Mouse (Mus musculus) T-helper 17 cell (primary cell): ENCODE results near the gene Ephb1.

ENCODE experiments used
- in situ Hi-C, 2 experiments: fragments of 300-600 bp; cut with MboI, MseI; formaldehyde crosslinking; loops; 1 replicate in 1 of 2; 2 replicates in 1 of 2; pipeline ENCODE4 v1.15.1; 2025; ENCODE audit warnings: high pct_unique_total_duplicates in 2 of 2

Ephb1 gene

GRCm38 (mm10) chr9:102181810-102182490 is 172.5 kb downstream of the Ephb1 start:
- in situ Hi-C loops: no loop called here

DNA sequence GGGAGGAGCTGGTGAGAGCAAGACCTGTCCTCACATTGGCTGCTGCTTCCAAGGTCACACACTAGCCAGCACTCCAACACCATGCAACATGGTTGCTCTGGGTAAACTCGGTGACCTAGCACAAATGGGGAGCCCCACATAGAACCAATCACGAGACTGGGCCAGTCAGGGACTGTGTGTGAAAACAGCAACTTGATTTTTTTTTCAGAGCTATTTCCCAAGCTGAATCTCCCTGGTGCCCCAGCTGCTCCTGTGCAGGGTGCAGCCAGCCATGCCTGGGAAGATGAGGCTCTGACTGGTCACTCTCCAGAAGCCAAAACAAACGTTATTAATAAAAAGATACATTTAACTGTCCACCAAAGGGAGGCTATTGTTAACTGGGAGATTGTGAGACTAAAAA is 173.2 kb downstream of the Ephb1 start:
- in situ Hi-C loops: no loop called here

DNA sequence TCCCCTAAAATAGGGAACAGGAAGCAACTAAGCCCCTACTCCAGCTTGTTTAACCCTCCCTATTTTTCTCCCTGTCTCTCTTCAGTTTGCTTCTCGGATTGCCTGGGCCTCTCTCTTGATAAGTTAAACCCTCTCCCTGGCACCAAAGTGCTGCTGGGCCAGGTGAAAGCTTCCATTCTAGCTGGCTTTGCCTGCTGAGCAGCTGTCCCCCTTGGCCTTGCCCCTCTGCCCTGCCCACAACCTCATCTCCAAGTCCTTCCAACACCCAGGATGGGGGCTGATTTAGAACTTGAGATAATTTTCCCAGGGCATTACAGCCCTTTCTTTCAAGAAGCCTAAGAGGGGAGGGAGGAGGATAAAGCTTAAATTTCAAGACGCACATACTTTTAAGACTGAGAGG is 174.0 kb downstream of the Ephb1 start:
- in situ Hi-C loops: no loop called here

GRCm38 (mm10) chr9:102180070-102180469 is 174.4 kb downstream of the Ephb1 start:
- in situ Hi-C loops: no loop called here

DNA sequence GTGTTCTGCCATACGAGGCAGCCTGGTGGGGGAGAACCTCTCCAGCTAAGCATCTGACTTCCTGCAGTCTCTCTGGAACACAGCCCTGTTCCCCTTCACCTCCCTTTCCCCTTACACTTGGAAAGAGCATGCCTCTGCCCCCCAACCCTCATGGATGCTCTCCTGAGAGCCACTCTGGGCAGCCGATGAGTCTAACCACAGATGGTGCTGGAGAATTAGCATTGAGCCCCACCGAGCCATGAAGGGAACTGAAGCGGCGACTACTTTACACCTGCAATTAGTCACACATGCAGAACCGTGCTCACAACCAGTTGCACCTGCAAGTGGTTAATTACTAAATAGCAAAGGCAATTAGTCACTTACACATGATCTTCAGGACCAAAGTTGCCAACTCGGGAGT is 184.8 kb downstream of the Ephb1 start:
- in situ Hi-C loops: no loop called here

- in situ Hi-C loops: no loop called here
Measured at GRCm38 (mm10) chr9:102155876-102156275, 198.6 kb downstream of the Ephb1 start.

GRCm38 (mm10) chr9:102139181-102139580 is 215.3 kb downstream of the Ephb1 start:
- in situ Hi-C loops: no loop called here

GRCm38 (mm10) chr9:102138671-102139070 is 215.8 kb downstream of the Ephb1 start:
- in situ Hi-C loops: no loop called here

- in situ Hi-C loops: no loop called here
Measured at GRCm38 (mm10) chr9:102138187-102138586, 216.3 kb downstream of the Ephb1 start.

GRCm38 (mm10) chr9:102130506-102130905 is 224.0 kb downstream of the Ephb1 start:
- in situ Hi-C loops: no loop called here

GRCm38 (mm10) chr9:102126510-102126909 is 228.0 kb downstream of the Ephb1 start:
- in situ Hi-C loops: no loop called here

- in situ Hi-C loops: no loop called here
Measured at GRCm38 (mm10) chr9:102122880-102123453, 231.5 kb downstream of the Ephb1 start.

GRCm38 (mm10) chr9:102119422-102119821 is 235.1 kb downstream of the Ephb1 start:
- in situ Hi-C loops: no loop called here

- in situ Hi-C loops: no loop called here
Measured at GRCm38 (mm10) chr9:102115326-102115725, 239.2 kb downstream of the Ephb1 start.

- in situ Hi-C loops: no loop called here
Measured at GRCm38 (mm10) chr9:102111471-102111870, 243.0 kb downstream of the Ephb1 start.

GRCm38 (mm10) chr9:102107978-102108377 is 246.5 kb downstream of the Ephb1 start:
- in situ Hi-C loops: no loop called here

DNA sequence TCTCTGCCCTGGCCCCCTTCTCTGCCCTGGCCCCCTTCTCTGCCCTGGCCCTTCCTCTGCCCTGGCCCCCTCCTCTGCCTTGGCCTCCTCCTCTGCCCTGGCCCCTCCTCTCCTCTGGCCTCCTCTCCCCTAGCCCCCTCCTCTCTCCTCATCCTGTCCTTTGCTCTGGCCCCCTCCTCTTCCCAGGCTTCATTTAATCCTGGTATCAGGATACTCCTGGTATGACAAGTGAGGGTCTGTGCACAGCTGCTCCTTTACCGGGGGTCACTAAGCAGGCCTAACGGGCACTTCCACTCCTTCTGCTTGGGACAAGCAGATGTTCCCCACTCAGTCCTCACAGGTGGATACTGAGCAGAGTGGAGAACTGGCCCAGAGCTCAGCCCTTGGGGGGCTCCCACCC is 247.3 kb downstream of the Ephb1 start:
- in situ Hi-C loops: no loop called here

DNA sequence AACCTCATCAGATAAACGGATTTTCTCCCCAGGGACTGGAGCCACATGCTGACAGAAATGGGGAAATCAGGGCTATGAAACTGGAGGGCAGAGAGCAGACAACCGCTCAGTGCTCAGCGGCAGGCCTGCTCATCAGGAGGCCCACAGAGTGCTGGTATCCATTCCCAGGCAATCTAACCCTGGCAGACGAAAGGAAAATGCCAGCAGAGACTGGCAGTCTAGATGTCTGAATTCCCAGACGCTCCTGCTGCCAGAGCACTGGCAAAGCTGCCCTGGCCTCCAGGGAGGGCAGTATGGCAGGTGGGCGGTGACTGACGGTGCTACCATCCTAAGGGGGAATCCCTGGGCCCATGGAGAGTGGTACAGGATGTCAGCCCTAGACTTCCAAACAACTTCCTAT is 257.7 kb downstream of the Ephb1 start:
- in situ Hi-C loops: no loop called here

DNA sequence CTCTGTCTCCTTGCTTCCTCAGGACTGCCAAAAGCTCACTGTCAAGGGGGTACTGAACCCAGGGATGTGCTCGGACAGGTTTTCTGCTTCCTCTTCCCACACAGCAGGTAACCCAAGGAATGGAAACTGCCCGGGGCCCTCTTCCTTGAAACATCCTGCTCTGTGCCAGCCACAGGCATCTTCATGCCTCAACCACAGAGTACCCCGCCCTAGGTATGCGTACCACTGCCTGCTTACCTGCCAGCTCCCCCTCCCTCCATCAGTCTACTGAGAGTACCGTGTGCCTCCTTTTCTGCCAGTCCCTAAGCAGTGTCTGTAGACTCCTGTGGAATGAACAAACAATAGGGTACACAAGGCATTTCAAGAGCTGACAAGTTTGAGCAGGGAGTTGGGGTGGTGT is 265.9 kb downstream of the Ephb1 start:
- in situ Hi-C loops: no loop called here

- in situ Hi-C loops: no loop called here
Measured at GRCm38 (mm10) chr9:102086053-102086706, 268.3 kb downstream of the Ephb1 start.

- in situ Hi-C loops: no loop called here
Measured at GRCm38 (mm10) chr9:102085477-102085876, 269.0 kb downstream of the Ephb1 start.

DNA sequence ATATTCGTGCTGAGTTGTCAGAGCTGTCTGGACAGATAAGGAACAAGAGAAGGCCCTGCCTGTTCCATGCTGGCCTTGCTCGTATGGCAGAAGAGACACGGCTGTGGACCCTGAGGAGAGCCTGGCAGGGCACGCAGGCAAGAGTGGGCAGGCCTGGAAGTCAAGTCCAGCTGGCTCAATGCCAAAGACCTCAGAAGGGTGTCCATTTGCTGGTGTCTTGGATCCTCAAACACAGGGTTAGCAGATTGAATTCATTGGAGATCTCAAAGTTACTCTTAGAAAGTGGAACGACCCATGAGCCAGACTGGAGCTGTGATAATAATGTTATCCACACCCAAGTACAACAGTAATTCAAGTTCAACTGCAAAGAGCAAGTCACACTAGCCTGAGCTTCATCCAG is 273.6 kb downstream of the Ephb1 start:
- in situ Hi-C loops: no loop called here

DNA sequence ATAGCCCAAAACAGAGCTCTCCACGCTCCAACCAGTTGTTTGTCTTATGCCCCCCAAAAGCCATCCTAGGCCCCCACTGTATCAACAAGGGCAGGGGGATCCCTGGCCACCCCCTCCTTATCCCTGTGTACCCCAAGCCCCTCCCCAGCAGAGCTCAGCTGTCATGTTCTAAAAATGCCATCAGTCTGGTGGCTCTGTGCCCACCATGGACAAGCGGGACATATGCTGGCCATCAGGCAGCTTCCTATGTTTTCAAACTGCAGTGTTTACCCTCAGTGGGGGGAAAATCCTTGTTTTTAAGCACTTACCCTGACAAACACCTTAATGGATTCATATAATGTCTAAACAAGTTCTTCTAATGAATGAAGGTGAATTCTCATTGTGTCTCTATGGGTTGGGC is 275.3 kb downstream of the Ephb1 start:
- in situ Hi-C loops: no loop called here
